Mouse (Mus musculus): ENCODE results near the gene Prss56. TPM values are rescaled to one million over a fixed set of nuclear protein-coding genes. Genes with fewer than 3 reads are reported as not detected.

The Prss56 gene
- total and polyA plus RNA-seq, 2 experiments from 2014 or later, result 0.31 to 0.46 TPM

GRCm38 (mm10) chr1:87197296-87197695 lies 14.2 kb downstream of the Prss56 start:
- TF ChIP-seq CTCF (IDR thresholded peaks at IDR 0.05; ENCODE audit: low read depth), result no peak

GRCm38 (mm10) chr1:87198119-87199065 lies 15.3 kb downstream of the Prss56 start:
- H3K36me3 ChIP-seq (ENCODE audit: insufficient read depth, low read length), result no peaks in the 10 kb centered on the region
- no peak overlapping the region for H3K27ac ChIP-seq
- ATAC-seq (no peak), DNase-seq (ENCODE audit: low spot score) (no peak)
- 77% methylated on average over 12 of the region's 12 CpGs for whole genome bisulfite sequencing
- TF ChIP-seq CTCF (IDR thresholded peaks at IDR 0.05; ENCODE audit: low read depth), result no peak
- H3K27me3 ChIP-seq (ENCODE audit: insufficient read depth, low read length), result no peaks in the 10 kb centered on the region
- no peaks in the 10 kb centered on the region for H3K4me1 ChIP-seq (ENCODE audit: insufficient read depth, low read length)
- no peak overlapping the region for H3K9ac ChIP-seq (replicated peaks; ENCODE audit: low read length)
- no peak overlapping the region for H3K4me2 ChIP-seq (ENCODE audit: low read depth, low read length)
- no peak overlapping the region for H3K4me3 ChIP-seq (ENCODE audit: low read length)
- no peaks in the 10 kb centered on the region for H3K9me3 ChIP-seq (ENCODE audit: low read length)

More at GRCm38 (mm10) chr1:87197296-87197695, 14.2 kb downstream of the Prss56 start:
- Histone ChIP-seq H3K36me3 (ENCODE audit: insufficient read depth, low read length) (no peaks in the 10 kb centered on the region), H3K27ac (no peak overlapping the region), H3K27me3 (ENCODE audit: insufficient read depth, low read length) (no peaks in the 10 kb centered on the region), H3K4me1 (ENCODE audit: insufficient read depth, low read length) (no peaks in the 10 kb centered on the region), H3K4me2 (ENCODE audit: low read depth, low read length) (no peak overlapping the region), H3K9me3 (ENCODE audit: low read length) (no peaks in the 10 kb centered on the region), H3K4me3 (ENCODE audit: low read length) (no peak overlapping the region), H3K9ac (replicated peaks; ENCODE audit: low read length) (no peak overlapping the region)
- ATAC-seq (no peak), DNase-seq (ENCODE audit: low spot score) (no peak)
- WGBS, result 67% methylated on average over 9 of the region's 9 CpGs

- Histone ChIP-seq H3K36me3 (ENCODE audit: insufficient read depth, low read length) (no peaks in the 10 kb centered on the region), H3K4me3 (ENCODE audit: low read length) (no peak overlapping the region), H3K4me1 (ENCODE audit: insufficient read depth, low read length) (no peaks in the 10 kb centered on the region), H3K27me3 (ENCODE audit: insufficient read depth, low read length) (no peaks in the 10 kb centered on the region), H3K27ac (no peak overlapping the region), H3K4me2 (ENCODE audit: low read depth, low read length) (no peak overlapping the region), H3K9ac (replicated peaks; ENCODE audit: low read length) (no peak overlapping the region), H3K9me3 (ENCODE audit: low read length) (no peaks in the 10 kb centered on the region)
- ATAC-seq (no peak), DNase-seq (ENCODE audit: low spot score) (no peak)
- WGBS, result 53% methylated on average over 2 of the region's 2 CpGs
- TF ChIP-seq CTCF (IDR thresholded peaks at IDR 0.05; ENCODE audit: low read depth), result no peak
Observed at GRCm38 (mm10) chr1:87200811-87201210, 17.7 kb downstream of the Prss56 start.

- WGBS, result 18% methylated on average over 1 of the region's 1 CpGs
- H3K9me3 ChIP-seq (ENCODE audit: low read length), result no peaks in the 10 kb centered on the region
- H3K27ac ChIP-seq, result no peak overlapping the region
- H3K4me1 ChIP-seq (ENCODE audit: insufficient read depth, low read length), result no peaks in the 10 kb centered on the region
- no peak overlapping the region for H3K4me3 ChIP-seq (ENCODE audit: low read length)
- ATAC-seq (no peak), DNase-seq (ENCODE audit: low spot score) (no peak)
- no peaks in the 10 kb centered on the region for H3K27me3 ChIP-seq (ENCODE audit: insufficient read depth, low read length)
- no peak overlapping the region for H3K4me2 ChIP-seq (ENCODE audit: low read depth, low read length)
- no peak overlapping the region for H3K9ac ChIP-seq (replicated peaks; ENCODE audit: low read length)
- no peaks in the 10 kb centered on the region for H3K36me3 ChIP-seq (ENCODE audit: insufficient read depth, low read length)
- no peak for TF ChIP-seq CTCF (IDR thresholded peaks at IDR 0.05; ENCODE audit: low read depth)
Observed at GRCm38 (mm10) chr1:87201848-87202247, 18.7 kb downstream of the Prss56 start.

- no peaks in the 10 kb centered on the region for H3K9me3 ChIP-seq (ENCODE audit: low read length)
- no peak overlapping the region for H3K4me2 ChIP-seq (ENCODE audit: low read depth, low read length)
- no peak for TF ChIP-seq CTCF (IDR thresholded peaks at IDR 0.05; ENCODE audit: low read depth)
- no peak overlapping the region for H3K4me3 ChIP-seq (ENCODE audit: low read length)
- H3K36me3 ChIP-seq (ENCODE audit: insufficient read depth, low read length), result no peaks in the 10 kb centered on the region
- 89% methylated on average over 5 of the region's 5 CpGs for WGBS
- DNase-seq (ENCODE audit: low spot score) (no peak), ATAC-seq (no peak)
- H3K9ac ChIP-seq (replicated peaks; ENCODE audit: low read length), result no peak overlapping the region
- H3K27me3 ChIP-seq (ENCODE audit: insufficient read depth, low read length), result no peaks in the 10 kb centered on the region
- H3K27ac ChIP-seq, result no peak overlapping the region
- H3K4me1 ChIP-seq (ENCODE audit: insufficient read depth, low read length), result no peaks in the 10 kb centered on the region
Observed at GRCm38 (mm10) chr1:87203779-87204178, 20.7 kb downstream of the Prss56 start.

- TF ChIP-seq CTCF (IDR thresholded peaks at IDR 0.05; ENCODE audit: low read depth), result no peak
- no peak within 1 kb of the TSS for H3K27ac ChIP-seq
- no peaks in the 10 kb centered on the region for H3K9me3 ChIP-seq (ENCODE audit: low read length)
- H3K27me3 ChIP-seq (ENCODE audit: insufficient read depth, low read length), result no peaks in the 10 kb centered on the region
- no peak for DNase-seq (ENCODE audit: low spot score)
- H3K4me1 ChIP-seq (ENCODE audit: insufficient read depth, low read length), result no peaks in the 10 kb centered on the region
- no peak within 1 kb of the TSS for H3K9ac ChIP-seq (replicated peaks; ENCODE audit: low read length)
- H3K4me3 ChIP-seq (ENCODE audit: low read length), result no peak within 1 kb of the TSS
- 90% methylated on average over 7 of the region's 7 CpGs for WGBS
- H3K36me3 ChIP-seq (ENCODE audit: insufficient read depth, low read length), result no peaks in the 10 kb centered on the region
- no peak for ATAC-seq
- H3K4me2 ChIP-seq (ENCODE audit: low read depth, low read length), result no peak within 1 kb of the TSS
Observed at GRCm38 (mm10) chr1:87204465-87204864, 21.4 kb downstream of the Prss56 start, which contains the start of gene Chrng. Chrng (plus strand) TSS chr1:87204657.

- Histone ChIP-seq H3K9ac (replicated peaks; ENCODE audit: low read length) (no peak overlapping the region), H3K4me3 (ENCODE audit: low read length) (no peak overlapping the region), H3K4me2 (ENCODE audit: low read depth, low read length) (no peak overlapping the region), H3K4me1 (ENCODE audit: insufficient read depth, low read length) (no peaks in the 10 kb centered on the region), H3K9me3 (ENCODE audit: low read length) (no peaks in the 10 kb centered on the region), H3K36me3 (ENCODE audit: insufficient read depth, low read length) (no peaks in the 10 kb centered on the region), H3K27me3 (ENCODE audit: insufficient read depth, low read length) (no peaks in the 10 kb centered on the region), H3K27ac (no peak overlapping the region)
- no peak for TF ChIP-seq CTCF (IDR thresholded peaks at IDR 0.05; ENCODE audit: low read depth)
- no peak for ATAC-seq
- DNase-seq (ENCODE audit: low spot score), result no peak
- 73% methylated on average over 6 of the region's 6 CpGs for WGBS
Observed at GRCm38 (mm10) chr1:87205038-87205437, 21.9 kb downstream of the Prss56 start.

All from hindbrain, postnatal 0 days (tissue).